Mouse (Mus musculus) CH12.LX (cell line): ENCODE measurements at regions not wholly inside any gene's neighbourhood (a gene's known extent, or its start where the extent isn't known, plus 50 kb on each side); places are given as distances from the start of the nearest gene placed in this dataset.

Experiments used
- DNase-seq: peaks from one replicate; pipeline ENCODE4 v3.0.0-alpha.2; 2013; ENCODE audit errors: extremely low read depth
- H3K27ac ChIP-seq: 2 replicates; pipeline ENCODE4 v1.5.1; 2012; ENCODE audit warnings: low read depth, mild to moderate bottlenecking, control low read depth, moderate library complexity; ENCODE audit not compliant: insufficient read depth
- H3K27me3 ChIP-seq: replicated peaks from 2 replicates; pipeline ENCODE3; 2012; ENCODE audit warnings: inconsistent platforms
- H3K36me3 ChIP-seq, 2 experiments: replicated peaks in 1 of 2; 2 replicates each; pipeline versions ENCODE3 to v1.6.1; 2012; ENCODE audit warnings: inconsistent platforms in 1 of 2, low read length in 1 of 2, mild to moderate bottlenecking in 1 of 2, mixed read lengths in 1 of 2, moderate library complexity in 1 of 2; ENCODE audit not compliant: control insufficient read depth in 1 of 2, insufficient read depth in 1 of 2
- H3K4me1 ChIP-seq, 2 experiments: 2 replicates each; pipeline ENCODE4 v1.6.1; 2012; ENCODE audit warnings: inconsistent platforms in 1 of 2, moderate library complexity in 1 of 2; ENCODE audit not compliant: insufficient read depth in 2 of 2, control insufficient read depth in 1 of 2
- H3K4me2 ChIP-seq: 2 replicates; pipeline ENCODE4 v1.6.1; 2012; ENCODE audit warnings: low read depth, mild to moderate bottlenecking, control low read depth; ENCODE audit not compliant: poor library complexity, insufficient read depth, severe bottlenecking
- H3K4me3 ChIP-seq, 3 experiments: fragments of 150-350 bp in 1 of 3; sonication (generic) in 1 of 3; replicated peaks in 1 of 3; 2 replicates each; pipeline versions ENCODE3 to v1.5.1; 2011 to 2012; ENCODE audit warnings: low read depth in 2 of 3, low read length in 2 of 3, mild to moderate bottlenecking in 2 of 3, moderate library complexity in 2 of 3, control low read depth in 1 of 3, improper control_type of control experiment in 1 of 3, inconsistent platforms in 1 of 3, mixed read lengths in 1 of 3; ENCODE audit not compliant: poor library complexity in 1 of 3
- H3K79me2 ChIP-seq: replicated peaks from 2 replicates; pipeline ENCODE4 v1.6.1; 2012; ENCODE audit warnings: mild to moderate bottlenecking, moderate library complexity; ENCODE audit not compliant: control insufficient read depth, poor library complexity, insufficient read depth, severe bottlenecking; ENCODE audit errors: extremely low read depth
- H3K9ac ChIP-seq: 2 replicates; pipeline ENCODE4 v1.6.1; 2012; ENCODE audit warnings: low read depth, mild to moderate bottlenecking, control low read depth, moderate library complexity; ENCODE audit not compliant: insufficient read depth
- H3K9me3 ChIP-seq: replicated peaks from 2 replicates; pipeline ENCODE3; 2012; ENCODE audit warnings: low read length, inconsistent platforms, mixed read lengths
- BHLHE40 ChIP-seq: IDR thresholded peaks from 2 replicates; pipeline ENCODE4 v1.6.1; 2011; ENCODE audit warnings: mild to moderate bottlenecking, low read depth, low read length, improper control_type of control experiment
- CHD2 ChIP-seq: IDR thresholded peaks from 2 replicates; pipeline ENCODE4 v1.6.1; 2011; ENCODE audit warnings: low read length, improper control_type of control experiment
- EP300 ChIP-seq: IDR thresholded peaks from 2 replicates; pipeline ENCODE4 v1.6.1; 2011; ENCODE audit warnings: low read length, improper control_type of control experiment
- ETS1 ChIP-seq: conservative IDR thresholded peaks from 2 replicates; pipeline ENCODE4 v1.6.1; 2012; ENCODE audit warnings: low read depth, mild to moderate bottlenecking, inconsistent platforms, low read length, improper control_type of control experiment, moderate library complexity
- IRF4 ChIP-seq: IDR thresholded peaks from 2 replicates; pipeline ENCODE4 v1.6.1; 2014; ENCODE audit warnings: low read depth, mild to moderate bottlenecking, inconsistent platforms, low read length, improper control_type of control experiment
- MAZ ChIP-seq: IDR thresholded peaks from 2 replicates; pipeline ENCODE4 v1.6.1; 2012; ENCODE audit warnings: low read depth, mild to moderate bottlenecking, inconsistent platforms, low read length, improper control_type of control experiment, moderate library complexity
- POLR2A ChIP-seq: IDR thresholded peaks from 2 replicates; pipeline ENCODE4 v1.6.1; 2011; ENCODE audit warnings: low read depth, mild to moderate bottlenecking, improper control_type of control experiment, low read length
- USF2 ChIP-seq: conservative IDR thresholded peaks from 2 replicates; pipeline ENCODE4 v1.6.1; 2011; ENCODE audit warnings: low read depth, low read length, improper control_type of control experiment
- ZC3H11A ChIP-seq: IDR thresholded peaks from 2 replicates; pipeline ENCODE4 v1.6.1; 2012; ENCODE audit warnings: low read depth, mild to moderate bottlenecking, inconsistent platforms, low read length, improper control_type of control experiment
- dilution Hi-C: fragments of 300-500 bp; cut with MboI; formaldehyde crosslinking; loops from 2 replicates; pipeline ENCODE4 v1.14.3; 2020; ENCODE audit warnings: low sequenced_read_pairs; ENCODE audit not compliant: extremely low pct_unique_long_range_greater_than_20kb, extremely low pct_ligation_motif_present
- in situ Hi-C: fragments of 300-500 bp; cut with MboI; formaldehyde crosslinking; loops from 3 replicates; pipeline ENCODE4 v1.14.3; 2019; ENCODE audit warnings: low sequenced_read_pairs, low pct_ligation_motif_present, low pct_unique_long_range_greater_than_20kb, mixed read lengths

DNA sequence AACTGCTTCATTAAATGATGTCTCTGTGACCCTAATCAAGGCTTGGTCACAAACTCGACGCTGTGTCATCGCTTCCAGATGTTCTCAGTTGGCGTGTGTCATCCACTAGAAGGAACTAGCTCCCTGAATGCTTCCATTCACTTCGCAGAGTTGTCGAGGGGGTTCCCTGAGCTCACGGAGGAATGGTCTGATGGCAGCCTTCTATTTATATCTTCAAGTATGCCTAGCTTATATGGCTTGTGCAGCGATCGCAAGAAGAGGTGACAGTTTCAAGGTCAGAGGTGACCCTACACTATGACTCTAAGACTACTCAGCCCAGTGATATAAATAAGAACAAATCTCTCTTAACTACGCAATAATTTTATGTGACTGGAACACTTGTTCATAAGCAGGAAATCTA lies 126.3 kb downstream of the Nr4a2 start:
- dilution Hi-C loops = no loop called here

DNA sequence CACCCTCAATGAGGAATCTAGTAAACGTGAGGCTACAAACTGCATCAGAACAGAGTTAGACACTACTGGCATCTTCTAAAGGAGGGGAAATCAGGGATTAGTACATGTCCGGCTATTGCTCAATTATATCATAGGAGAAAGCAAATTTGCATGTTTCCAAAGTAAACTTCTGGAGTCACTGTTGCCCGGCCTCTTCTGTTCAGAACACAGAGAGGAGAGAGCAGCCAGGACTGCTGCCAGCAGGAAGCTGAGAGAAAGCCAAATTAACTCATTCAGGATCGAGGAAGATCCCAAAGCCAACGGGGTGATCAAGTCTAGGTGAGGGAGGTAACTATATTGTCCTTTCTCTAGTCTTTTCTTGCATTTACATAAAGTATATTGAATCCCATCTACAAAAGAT lies 131.0 kb downstream of the Nr4a2 start:
- in situ Hi-C loops = no loop called here
- H3K9ac ChIP-seq = no peak overlapping the region
- H3K27me3 ChIP-seq = no peaks in the 10 kb centered on the region
- no peaks in the 10 kb centered on the region for H3K36me3 ChIP-seq
- no peak for TF ChIP-seq POLR2A
- TF ChIP-seq USF2 = no peak
- no peak for TF ChIP-seq MAZ
- dilution Hi-C loops = no loop called here
- no peaks in the 10 kb centered on the region for H3K79me2 ChIP-seq
- no peak overlapping the region for H3K4me3 ChIP-seq
- peaks cover 0 to 3% of the 10 kb centered on the region in 2 experiments; a peak in 1 of 4 replicates for H3K4me1 ChIP-seq
- no peak overlapping the region for H3K4me2 ChIP-seq
- H3K27ac ChIP-seq = no peak overlapping the region
- DNase-seq = no peak
- no peaks in the 10 kb centered on the region for H3K9me3 ChIP-seq

More for the DNA sequence above, 126.3 kb downstream of the Nr4a2 start:
- Histone ChIP-seq H3K36me3 (no peaks in the 10 kb centered on the region), H3K27me3 (no peaks in the 10 kb centered on the region), H3K4me2 (no peak overlapping the region), H3K4me3 (no peak overlapping the region), H3K27ac (no peak overlapping the region), H3K4me1 (peaks cover 0 to 3% of the 10 kb centered on the region in 2 experiments; a peak in 2 of 4 replicates), H3K9me3 (no peaks in the 10 kb centered on the region), H3K9ac (no peak overlapping the region), H3K79me2 (no peaks in the 10 kb centered on the region)
- no peak for DNase-seq
- no peak for TF ChIP-seq USF2
- no peak for TF ChIP-seq EP300
- TF ChIP-seq ETS1 = no peak
- no peak for TF ChIP-seq BHLHE40
- TF ChIP-seq POLR2A = no peak
- no peak for TF ChIP-seq CHD2
- no peak for TF ChIP-seq IRF4
- in situ Hi-C loops = no loop called here

- H3K27ac ChIP-seq = no peak overlapping the region
- in situ Hi-C loops (no loop called here), dilution Hi-C loops (no loop called here)
Measured at GRCm38 (mm10) chr2:56991821-56992220, 132.0 kb downstream of the Nr4a2 start.

More at GRCm38 (mm10) chr2:56991821-56992220, 132.0 kb downstream of the Nr4a2 start:
- no peaks in the 10 kb centered on the region for H3K4me1 ChIP-seq
- no peaks in the 10 kb centered on the region for H3K9me3 ChIP-seq
- no peaks in the 10 kb centered on the region for H3K27me3 ChIP-seq
- H3K9ac ChIP-seq = no peak overlapping the region
- DNase-seq = no peak
- no peak overlapping the region for H3K4me3 ChIP-seq
- no peaks in the 10 kb centered on the region for H3K79me2 ChIP-seq
- H3K4me2 ChIP-seq = no peak overlapping the region
- no peaks in the 10 kb centered on the region for H3K36me3 ChIP-seq
- no peak for TF ChIP-seq ZC3H11A
